In the genomic region with DNA sequence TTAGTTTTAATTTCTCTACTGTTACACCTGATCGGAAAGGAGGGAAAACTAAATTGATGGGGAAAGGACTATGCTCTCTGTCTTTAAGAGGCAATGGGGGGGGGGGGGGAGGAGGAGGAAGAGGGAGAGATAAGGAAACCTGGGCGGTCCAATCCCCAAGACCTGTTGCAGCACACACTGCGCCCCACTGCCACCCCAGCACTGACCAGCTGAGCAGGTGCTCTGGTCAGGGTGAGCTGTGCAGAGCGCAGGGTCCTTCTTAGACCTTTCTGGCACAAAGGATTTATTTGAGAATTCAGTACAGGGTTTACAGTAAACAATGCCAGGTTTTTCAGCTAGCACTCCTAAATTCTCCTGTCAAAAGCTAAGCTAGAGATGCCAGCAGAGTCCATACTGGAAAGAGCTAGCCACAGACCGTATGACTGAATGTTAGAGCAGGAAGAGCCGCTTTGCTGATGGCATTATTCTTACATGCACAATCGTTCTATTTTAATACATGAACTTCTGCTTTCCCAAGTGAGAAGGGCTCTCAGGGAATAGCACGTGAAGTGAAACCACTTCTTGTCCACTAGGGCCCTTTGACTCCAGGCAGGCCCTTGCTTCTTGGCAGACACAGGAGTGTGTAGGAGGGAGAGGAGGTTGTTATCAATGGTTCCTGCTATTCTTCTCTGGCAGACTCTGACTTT, we compare ENCODE assay signal across 8 mouse cellular contexts. TPM values are rescaled to one million over a fixed set of nuclear protein-coding genes. Genes with fewer than 3 reads are reported as not detected.
DNase-seq lines count a peak whose midpoint lies in the region; ATAC-seq and TF ChIP-seq lines count a peak whose summit lies in the region.

No protein-coding gene starts in this region.

- TF ChIP-seq RAD21 in CH12.LX (IDR thresholded peaks at IDR 0.05; ENCODE audit: low read depth, low read length): no peak; the same call in 1 of the 2 replicates

- no peak for TF ChIP-seq EP300 in CH12.LX (IDR thresholded peaks at IDR 0.05; ENCODE audit: low read length)

- peak in 1 of 2 experiments; percentile 13; a peak in 1 of 4 replicates for TF ChIP-seq CTCF in CH12.LX (conservative IDR thresholded peaks at IDR 0.05 in 1 of 2, IDR thresholded peaks at IDR 0.05 in 1 of 2; ENCODE audit: low read depth in 2 of 2, low read length in 2 of 2)

- peak; percentile 76 for DNase-seq in 3T3-L1 (ENCODE audit: low read depth, low spot score)
- DNase-seq in CH12.LX (ENCODE audit: extremely low read depth): peak; percentile 48
- DNase-seq in induced T-regulatory cell, adult 2 months (ENCODE audit: low read depth): peak; percentile 71
- peak; percentile 79 for DNase-seq in lung, postnatal 25 days (ENCODE audit: low spot score)
- peak; percentile 75 for DNase-seq in testis, postnatal 14 days (ENCODE audit: low spot score)
- no peak for DNase-seq in frontal cortex, postnatal 25 days (ENCODE audit: low spot score in 2 of 2)
- no peak for DNase-seq in left cerebral cortex, adult 11 months (ENCODE audit: low spot score)

- H3K36me3 ChIP-seq in CH12.LX (replicated peaks in 1 of 2; ENCODE audit: control insufficient read depth in 1 of 2, insufficient read depth in 1 of 2, low read length in 1 of 2): no peaks in the 10 kb centered on the region
- H3K36me3 ChIP-seq in forebrain, embryonic 16.5 days (ENCODE audit: control insufficient read depth, insufficient read depth): no peaks in the 10 kb centered on the region

- in situ Hi-C loops in CH12.LX (cut with MboI; ENCODE audit: low pct_ligation_motif_present, low pct_unique_long_range_greater_than_20kb, low sequenced_read_pairs): no loop called here

- peak overlapping the region; percentile 58 for H3K4me2 ChIP-seq in CH12.LX (ENCODE audit: insufficient read depth, low read depth, poor library complexity, severe bottlenecking)
- no peak overlapping the region for H3K4me2 ChIP-seq in forebrain, embryonic 16.5 days (ENCODE audit: low read length)

- no peak for TF ChIP-seq POLR2A in CH12.LX (IDR thresholded peaks at IDR 0.05; ENCODE audit: low read depth, low read length)

- ATAC-seq in forebrain, embryonic 16.5 days: peak; percentile 49

- peaks cover 14% of the 10 kb centered on the region for H3K9me3 ChIP-seq in CH12.LX (replicated peaks; ENCODE audit: low read length)
- H3K9me3 ChIP-seq in forebrain, embryonic 16.5 days (ENCODE audit: control insufficient read depth, low read length): no peaks in the 10 kb centered on the region

- peaks cover 4 to 35% of the 10 kb centered on the region in 2 experiments for H3K4me1 ChIP-seq in CH12.LX (ENCODE audit: control insufficient read depth in 1 of 2, insufficient read depth in 2 of 2)
- peaks cover 5% of the 10 kb centered on the region; the same call in 1 of the 2 replicates for H3K4me1 ChIP-seq in forebrain, embryonic 16.5 days (replicated peaks; ENCODE audit: control insufficient read depth, insufficient read depth, low read length)

- H3K4me3 ChIP-seq in CH12.LX (replicated peaks in 1 of 3; ENCODE audit: low read depth in 2 of 3, low read length in 2 of 3, poor library complexity in 1 of 3): peak overlapping the region in 2 of 3 experiments; percentile 16 to 22
- no peak overlapping the region for H3K4me3 ChIP-seq in forebrain, embryonic 16.5 days (replicated peaks; ENCODE audit: low read length)

- dilution Hi-C loops in CH12.LX (cut with MboI; ENCODE audit: extremely low pct_ligation_motif_present, extremely low pct_unique_long_range_greater_than_20kb, low sequenced_read_pairs): no loop called here

- 53% methylated on average over 7 of the region's 8 CpGs for WGBS in forebrain, embryonic 16.5 days

- H3K9ac ChIP-seq in CH12.LX (ENCODE audit: insufficient read depth, low read depth): no peak overlapping the region
- no peak overlapping the region for H3K9ac ChIP-seq in forebrain, embryonic 16.5 days (replicated peaks; ENCODE audit: low read depth, low read length)

- H3K79me2 ChIP-seq in CH12.LX (replicated peaks; ENCODE audit: control insufficient read depth, extremely low read depth, insufficient read depth, poor library complexity, severe bottlenecking): no peaks in the 10 kb centered on the region

- H3K27ac ChIP-seq in CH12.LX (ENCODE audit: insufficient read depth, low read depth): peak overlapping the region; percentile 25; the same call in 1 of the 2 replicates
- no peak overlapping the region for H3K27ac ChIP-seq in forebrain, embryonic 16.5 days (ENCODE audit: low read length)

- H3K27me3 ChIP-seq in CH12.LX (replicated peaks): no peaks in the 10 kb centered on the region
- H3K27me3 ChIP-seq in forebrain, embryonic 16.5 days (replicated peaks; ENCODE audit: control insufficient read depth, insufficient read depth, low read length): no peaks in the 10 kb centered on the region

TF ChIP-seq in CH12.LX, 34 proteins besides CTCF, POLR2A, EP300 and RAD21:
- TF ChIP-seq BHLHE40 (IDR thresholded peaks at IDR 0.05; ENCODE audit: low read depth, low read length) (peak; percentile 79), PAX5 (IDR thresholded peaks at IDR 0.05; ENCODE audit: low read length) (no peak)

RNA-seq across cellular contexts. Expression of a gene that starts 49.3 kb away (rescaled TPM):
- total RNA-seq in CH12.LX (2012; rRNA removed) (4.3 and 6.4 TPM in 2 replicates), CH12.LX (2014; rRNA removed) (22.2 and 22.5 TPM in 2 replicates)
- 21.3 and 26.5 TPM in 2 replicates for polyA plus RNA-seq in CH12.LX (2012; ENCODE audit: insufficient read length, low read depth)
- 0.22 and 0.47 TPM in 2 replicates for polyA plus RNA-seq in forebrain, embryonic 16.5 days (2015; fragmentation: Nextera tagmentation; extraction: Ambion mirVana)

Comparison
In these comparisons a context has a peak if more than half of its experiments do, and no peak if none do; other contexts are left out.
1. DNase-seq: peak in 3T3-L1 (single experiment), CH12.LX (single experiment), induced T-regulatory cell, adult 2 months (single experiment), lung, postnatal 25 days (single experiment) and testis, postnatal 14 days (single experiment); none in frontal cortex, postnatal 25 days (0 of 2) and left cerebral cortex, adult 11 months (single experiment).
2. RNA of a gene that starts 49.3 kb away (polyA plus RNA-seq): 21.3 to 26.5 TPM in CH12.LX; 0.22 to 0.47 TPM in forebrain, embryonic 16.5 days; every median in the first group is over 10 times any median in the second.